Mouse (Mus musculus): Measurements from ENCODE around the gene Ube2v1. TPM values are rescaled to one million over a fixed set of nuclear protein-coding genes. Genes with fewer than 3 reads are reported as not detected.

Ube2v1 gene
- total RNA-seq, 2 experiments from 2014 or later, result 158 to 180 TPM

- intact Hi-C loops (cut with DNase I; ENCODE audit: low total_unique reads), result no loop called here
- no peak for DNase-seq
Observed at GRCm38 (mm10) chr2:167571442-167572220, 60.3 kb downstream of the Ube2v1 start.

GRCm38 (mm10) chr2:167570815-167571214 is 61.1 kb downstream of the Ube2v1 start:
- no peak for DNase-seq
- intact Hi-C loops (cut with DNase I; ENCODE audit: low total_unique reads), result no loop called here

- intact Hi-C loops (cut with DNase I; ENCODE audit: low total_unique reads), result no loop called here
- DNase-seq, result peak; percentile 88
Observed at GRCm38 (mm10) chr2:167569934-167570651, 61.8 kb downstream of the Ube2v1 start.

- DNase-seq, result no peak
- intact Hi-C loops (cut with DNase I; ENCODE audit: low total_unique reads), result no loop called here
Observed at GRCm38 (mm10) chr2:167568112-167568511, 63.8 kb downstream of the Ube2v1 start.

- intact Hi-C loops (cut with DNase I; ENCODE audit: low total_unique reads), result no loop called here
- peak; percentile 81 for DNase-seq
Observed at GRCm38 (mm10) chr2:167565682-167566081, 66.2 kb downstream of the Ube2v1 start.

GRCm38 (mm10) chr2:167565312-167565656 is 66.6 kb downstream of the Ube2v1 start:
- intact Hi-C loops (cut with DNase I; ENCODE audit: low total_unique reads), result no loop called here
- DNase-seq, result no peak

- DNase-seq, result no peak
- intact Hi-C loops (cut with DNase I; ENCODE audit: low total_unique reads), result no loop called here
Observed at GRCm38 (mm10) chr2:167564551-167565311, 67.2 kb downstream of the Ube2v1 start.

- intact Hi-C loops (cut with DNase I; ENCODE audit: low total_unique reads), result no loop called here
- DNase-seq, result no peak
Observed at GRCm38 (mm10) chr2:167563703-167564102, 68.2 kb downstream of the Ube2v1 start.

- intact Hi-C loops (cut with DNase I; ENCODE audit: low total_unique reads), result no loop called here
- DNase-seq, result no peak
Observed at GRCm38 (mm10) chr2:167563035-167563434, 68.9 kb downstream of the Ube2v1 start.

GRCm38 (mm10) chr2:167562101-167562500 is 69.8 kb downstream of the Ube2v1 start:
- intact Hi-C loops (cut with DNase I; ENCODE audit: low total_unique reads), result no loop called here
- DNase-seq, result peak; percentile 70

- no peak for DNase-seq
- intact Hi-C loops (cut with DNase I; ENCODE audit: low total_unique reads), result no loop called here
Observed at GRCm38 (mm10) chr2:167559413-167559812, 72.5 kb downstream of the Ube2v1 start.

Small RNA genes lying within 50 kb of the gene (microRNA-seq; reads per million reads assigned to microRNA genes)
- 0 reads per million in 2 experiments for gene Gm22355

Other genes with a start within 250 kb of the Ube2v1 start
- 10 to 100 TPM; 24.5 to 24.6 TPM for gene Slc9a8, start 210.4 kb downstream of the Ube2v1 start, total RNA-seq (2021)
- gene Rnf114, start 139.4 kb downstream of the Ube2v1 start, total RNA-seq (2021), result 10 to 100 TPM; 15.3 to 15.6 TPM
- gene Spata2, start 139.2 kb downstream of the Ube2v1 start, total RNA-seq (2021), result 10 to 100 TPM; 11.6 to 15.7 TPM
- 1 to 10 TPM; 3.2 to 3.5 TPM for gene Snai1, start 93.9 kb downstream of the Ube2v1 start, total RNA-seq (2021)
- gene Gm20431, start 29.4 kb upstream of the Ube2v1 start, total RNA-seq (2021), result 10 to 100 TPM; 10.3 to 12.3 TPM
- gene Cebpb, start 56.8 kb upstream of the Ube2v1 start, total RNA-seq (2021), result 100 to 1,000 TPM in 1 of 2 experiments, 10 to 100 TPM in 1; 66.9 to 120 TPM
- 10 to 100 TPM; 18.1 to 22.8 TPM for gene Tmem189, start 57.7 kb upstream of the Ube2v1 start, total RNA-seq (2021)

Data from gastrocnemius, postnatal 14 days (tissue).